Comparison of ENCODE assay signal across 11 mouse cellular contexts in genomic region chr7:90061701-90062100, GRCm38 (mm10).
A peak's percentile ranks its signal among the peaks of the same experiment; 100 is the strongest.
DNase-seq lines count a peak whose midpoint lies in the region; ATAC-seq and TF ChIP-seq lines count a peak whose summit lies in the region.
"Had no signal": no experiment of that assay in that cellular context is flagged by ENCODE, and none has a peak within 500 bp of the region (broad histone marks: within the 10 kb centered on the region; RNA-seq: fewer than 3 reads in every experiment).

No protein-coding gene starts in this region.

- peak overlapping the region; percentile 48 for H3K27ac ChIP-seq in heart, adult 2 months
- no peak overlapping the region for H3K27ac ChIP-seq in limb, embryonic 13.5 days
- H3K27ac ChIP-seq in limb, embryonic 10.5 days = no peak overlapping the region
- peak overlapping the region; percentile 85 for H3K27ac ChIP-seq in embryonic fibroblast, embryonic 13.5 days (ENCODE audit: insufficient read depth, low read length)
- peak overlapping the region; percentile 62 for H3K27ac ChIP-seq in stomach, embryonic 14.5 days (ENCODE audit: low read length)
- H3K27ac ChIP-seq in forebrain, embryonic 10.5 days = no peak overlapping the region
- H3K27ac ChIP-seq: hindbrain, embryonic 13.5 days had no signal

- no peak for TF ChIP-seq CTCF in heart, adult 2 months (IDR thresholded peaks at IDR 0.05)
- TF ChIP-seq CTCF in embryonic fibroblast, embryonic 13.5 days (IDR thresholded peaks at IDR 0.05; ENCODE audit: borderline replicate concordance, insufficient read depth, low read length) = no peak

- 65% methylated on average over 7 of the region's 7 CpGs for WGBS in heart, adult 2 months
- 66% methylated on average over 7 of the region's 7 CpGs for WGBS in limb, embryonic 13.5 days
- WGBS in limb, embryonic 10.5 days = 94% methylated on average over 7 of the region's 7 CpGs
- WGBS in stomach, embryonic 14.5 days = 38% methylated on average over 7 of the region's 7 CpGs
- 94% methylated on average over 7 of the region's 7 CpGs for WGBS in forebrain, embryonic 10.5 days

- no peak overlapping the region for H3K4me3 ChIP-seq in heart, adult 2 months
- no peak overlapping the region for H3K4me3 ChIP-seq in limb, embryonic 13.5 days
- no peak overlapping the region for H3K4me3 ChIP-seq in limb, embryonic 10.5 days
- no peak overlapping the region for H3K4me3 ChIP-seq in embryonic fibroblast, embryonic 13.5 days (ENCODE audit: insufficient read depth, low read length)
- H3K4me3 ChIP-seq in stomach, embryonic 14.5 days (ENCODE audit: low read depth, low read length) = no peak overlapping the region
- no peak overlapping the region for H3K4me3 ChIP-seq in forebrain, embryonic 10.5 days
- H3K4me3 ChIP-seq: hindbrain, embryonic 13.5 days; megakaryocyte, embryonic 14.5 days had no signal

- no peak overlapping the region for H3K9ac ChIP-seq in heart, adult 2 months (ENCODE audit: low read depth, low read length)
- no peak overlapping the region for H3K9ac ChIP-seq in limb, embryonic 13.5 days
- H3K9ac ChIP-seq in stomach, embryonic 14.5 days (replicated peaks; ENCODE audit: low read depth, low read length) = no peak overlapping the region
- H3K9ac ChIP-seq: hindbrain, embryonic 13.5 days had no signal

- no peaks in the 10 kb centered on the region for H3K9me3 ChIP-seq in limb, embryonic 13.5 days
- no peaks in the 10 kb centered on the region for H3K9me3 ChIP-seq in limb, embryonic 10.5 days (replicated peaks)
- no peaks in the 10 kb centered on the region for H3K9me3 ChIP-seq in stomach, embryonic 14.5 days (ENCODE audit: control insufficient read depth, low read depth, low read length)
- H3K9me3 ChIP-seq in forebrain, embryonic 10.5 days = no peaks in the 10 kb centered on the region
- H3K9me3 ChIP-seq: hindbrain, embryonic 13.5 days; megakaryocyte, embryonic 14.5 days had no signal

- intact Hi-C loops in heart, adult 2 months (cut with DNase I) = loop anchor here (2.0 kb wide), 1 partner anchor 21 kb away; no protein-coding TSS in a partner anchor

- no peaks in the 10 kb centered on the region for H3K79me2 ChIP-seq in heart, adult 2 months (replicated peaks; ENCODE audit: control insufficient read depth, insufficient read depth, low read length)

- no peak for TF ChIP-seq EP300 in heart, adult 2 months (IDR thresholded peaks at IDR 0.05; ENCODE audit: insufficient read depth, low read depth, low read length)

- peaks cover 13% of the 10 kb centered on the region for H3K4me1 ChIP-seq in heart, adult 2 months (ENCODE audit: control insufficient read depth, insufficient read depth, low read length)
- peaks cover 33% of the 10 kb centered on the region for H3K4me1 ChIP-seq in limb, embryonic 13.5 days
- H3K4me1 ChIP-seq in limb, embryonic 10.5 days = peaks cover 14% of the 10 kb centered on the region
- H3K4me1 ChIP-seq in embryonic fibroblast, embryonic 13.5 days (ENCODE audit: control insufficient read depth, insufficient read depth, low read length) = peaks cover 8% of the 10 kb centered on the region
- H3K4me1 ChIP-seq in stomach, embryonic 14.5 days (ENCODE audit: control insufficient read depth, insufficient read depth, low read length) = peaks cover 9% of the 10 kb centered on the region; the same call in 1 of the 2 replicates
- H3K4me1 ChIP-seq in forebrain, embryonic 10.5 days = no peaks in the 10 kb centered on the region

- no peaks in the 10 kb centered on the region for H3K36me3 ChIP-seq in heart, adult 2 months (ENCODE audit: control insufficient read depth, insufficient read depth, low read length)
- H3K36me3 ChIP-seq in limb, embryonic 13.5 days = no peaks in the 10 kb centered on the region
- H3K36me3 ChIP-seq in limb, embryonic 10.5 days = no peaks in the 10 kb centered on the region
- H3K36me3 ChIP-seq in stomach, embryonic 14.5 days (ENCODE audit: control insufficient read depth, insufficient read depth, low read length) = no peaks in the 10 kb centered on the region
- no peaks in the 10 kb centered on the region for H3K36me3 ChIP-seq in forebrain, embryonic 10.5 days (replicated peaks)
- H3K36me3 ChIP-seq: hindbrain, embryonic 13.5 days had no signal

- no peak for ATAC-seq in limb, embryonic 13.5 days (ENCODE audit: low FRiP score, low read depth)
- ATAC-seq in stomach, embryonic 14.5 days (ENCODE audit: insufficient number of reproducible peaks, insufficient read depth, low FRiP score, low read depth) = no peak

- peak overlapping the region; percentile 41; the same call in 1 of the 2 replicates for H3K4me2 ChIP-seq in limb, embryonic 13.5 days (replicated peaks)
- H3K4me2 ChIP-seq in stomach, embryonic 14.5 days (replicated peaks; ENCODE audit: low read depth, low read length) = no peak overlapping the region
- H3K4me2 ChIP-seq: hindbrain, embryonic 13.5 days had no signal

- H3K27me3 ChIP-seq in heart, adult 2 months (ENCODE audit: control insufficient read depth, insufficient read depth, low read length) = no peaks in the 10 kb centered on the region
- no peaks in the 10 kb centered on the region; the same call in 1 of the 2 replicates for H3K27me3 ChIP-seq in limb, embryonic 13.5 days
- no peaks in the 10 kb centered on the region for H3K27me3 ChIP-seq in limb, embryonic 10.5 days (ENCODE audit: low read depth, poor library complexity, severe bottlenecking)
- H3K27me3 ChIP-seq in stomach, embryonic 14.5 days (ENCODE audit: control insufficient read depth, insufficient read depth, low read length) = no peaks in the 10 kb centered on the region
- no peaks in the 10 kb centered on the region for H3K27me3 ChIP-seq in forebrain, embryonic 10.5 days (ENCODE audit: poor library complexity, severe bottlenecking)
- H3K27me3 ChIP-seq: hindbrain, embryonic 13.5 days; megakaryocyte, embryonic 14.5 days had no signal

- TF ChIP-seq POLR2A in heart, adult 2 months (IDR thresholded peaks at IDR 0.05; ENCODE audit: insufficient read depth, low read depth, low read length) = no peak
- TF ChIP-seq POLR2A in embryonic fibroblast, embryonic 13.5 days (IDR thresholded peaks at IDR 0.05; ENCODE audit: low read depth, low read length) = no peak

- no peak for DNase-seq in heart, adult 2 months
- no peak for DNase-seq in heart, adult 11 months
- no peak for DNase-seq in limb, embryonic 10.5 days (ENCODE audit: low spot score)
- no peak for DNase-seq in forebrain, embryonic 10.5 days (ENCODE audit: extremely low spot score, low spot score)
- no peak for DNase-seq in left cerebral cortex, adult 9 months (ENCODE audit: low spot score in 2 of 2)
- DNase-seq: cerebellum, adult 8-10 months had no signal

Comparison
In these comparisons a context has a peak if more than half of its experiments do, and no peak if none do; other contexts are left out.
1. H3K27ac ChIP-seq: peak in heart, adult 2 months (single experiment), embryonic fibroblast, embryonic 13.5 days (single experiment) and stomach, embryonic 14.5 days (single experiment); none in limb, embryonic 13.5 days (single experiment), limb, embryonic 10.5 days (single experiment) and forebrain, embryonic 10.5 days (single experiment).